Mouse (Mus musculus) kidney, embryonic 16.5 days (tissue): ENCODE data around the gene Ezr. TPM values are rescaled to one million over a fixed set of nuclear protein-coding genes. Genes with fewer than 3 reads are reported as not detected.
"Not testable (repeated sequence)": the region's sequence is repeated elsewhere in the genome, so short reads cannot be mapped to it uniquely, and the experiment has no call there.

Experiments used
- ATAC-seq: fragments of 200-750 bp; cut with Nextera tagmentation; 2 replicates; pipeline ENCODE4 v1.8.0; 2017; ENCODE audit warnings: moderate TSS enrichment; ENCODE audit not compliant: low FRiP score, low TSS enrichment
- H3K27ac ChIP-seq: fragments of 300-500 bp; sonication (generic); 2 replicates; pipeline ENCODE4 v1.5.1; 2014; ENCODE audit warnings: low read length
- H3K27me3 ChIP-seq: fragments of 300-500 bp; sonication (generic); 2 replicates; pipeline ENCODE4 v1.6.1; 2014; ENCODE audit warnings: low read length, control low read depth, mixed read lengths; ENCODE audit not compliant: insufficient read depth
- H3K36me3 ChIP-seq: fragments of 300-500 bp; sonication (generic); 2 replicates; pipeline ENCODE4 v1.6.1; 2014; ENCODE audit warnings: low read length, control low read depth, mixed read lengths; ENCODE audit not compliant: insufficient read depth
- H3K4me1 ChIP-seq: fragments of 300-500 bp; sonication (generic); 2 replicates; pipeline ENCODE4 v1.6.1; 2014; ENCODE audit warnings: low read length, control low read depth, mixed read lengths; ENCODE audit not compliant: insufficient read depth
- H3K4me2 ChIP-seq: fragments of 300-500 bp; sonication (generic); replicated peaks from 2 replicates; pipeline ENCODE4 v1.6.1; 2014; ENCODE audit warnings: low read depth, low read length
- H3K4me3 ChIP-seq: fragments of 300-500 bp; sonication (generic); 2 replicates; pipeline ENCODE4 v1.5.1; 2014; ENCODE audit warnings: mild to moderate bottlenecking, low read length
- H3K9ac ChIP-seq: fragments of 300-500 bp; sonication (generic); replicated peaks from 2 replicates; pipeline ENCODE4 v1.6.1; 2014; ENCODE audit warnings: low read length
- H3K9me3 ChIP-seq: fragments of 300-500 bp; sonication (generic); 2 replicates; pipeline ENCODE4 v1.6.1; 2016; ENCODE audit warnings: low read length, control low read depth
- WGBS: fragments of 180-500 bp; shearing (Covaris S2); extraction: QIAGEN DNeasy Blood & Tissue Kit; methylation state at CpG from one replicate; pipeline ENCODE4 v1.1.7; 2014; 5-methylcytosine and 5-hydroxymethylcytosine counted together
- polyA plus RNA-seq: library from polyadenylated mRNA; unstranded; fragments of >200 nt; fragmentation: Nextera tagmentation; extraction: Ambion mirVana; gene quantifications from 2 replicates; pipeline ENCODE4 v1.2.1, GENCODE M21; 2015

Gene Ezr
- polyA plus RNA-seq, 1 experiment from 2014 or later: 248 TPM

GRCm38 (mm10) chr17:6732665-6733064 lies 49.9 kb downstream of the Ezr start:
- peaks cover 15% of the 10 kb centered on the region; the same call in 1 of the 2 replicates for H3K4me1 ChIP-seq
- H3K4me2 ChIP-seq: no peak overlapping the region
- no peak overlapping the region for H3K4me3 ChIP-seq
- peaks cover 1% of the 10 kb centered on the region; the same call in 1 of the 2 replicates for H3K36me3 ChIP-seq
- ATAC-seq: no peak
- WGBS: 92% methylated on average over 4 of the region's 4 CpGs
- no peak overlapping the region for H3K27ac ChIP-seq
- H3K9ac ChIP-seq: no peak overlapping the region
- no peaks in the 10 kb centered on the region for H3K27me3 ChIP-seq
- no peaks in the 10 kb centered on the region for H3K9me3 ChIP-seq

GRCm38 (mm10) chr17:6731634-6732033 lies 51.0 kb downstream of the Ezr start:
- Histone ChIP-seq H3K27ac (no peak overlapping the region), H3K36me3 (no peaks in the 10 kb centered on the region), H3K9me3 (no peaks in the 10 kb centered on the region), H3K4me1 (peaks cover 13% of the 10 kb centered on the region; the same call in 1 of the 2 replicates), H3K4me2 (no peak overlapping the region), H3K27me3 (no peaks in the 10 kb centered on the region), H3K4me3 (no peak overlapping the region), H3K9ac (no peak overlapping the region)
- 74% methylated on average over 12 of the region's 12 CpGs for WGBS
- ATAC-seq: no peak

DNA sequence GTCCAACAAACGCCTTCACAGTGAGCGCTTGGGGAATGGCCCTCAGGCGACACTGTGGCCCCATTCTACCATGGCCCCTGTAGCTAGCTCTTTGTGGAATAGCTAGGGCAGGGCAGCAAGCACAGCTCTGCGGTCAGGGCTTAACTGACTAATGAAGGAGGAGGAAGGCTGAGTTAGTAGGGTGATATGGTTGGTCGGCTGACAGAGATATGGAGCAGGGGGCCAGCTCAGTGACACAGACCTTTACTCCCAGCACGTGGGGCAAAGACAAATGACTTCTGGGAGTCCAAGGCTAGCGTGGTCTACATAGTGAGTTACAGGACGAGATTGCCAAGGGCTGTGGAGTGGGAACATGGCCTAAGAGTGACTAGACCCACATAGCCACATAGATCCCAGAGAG lies 51.5 kb downstream of the Ezr start:
- H3K4me2 ChIP-seq: no peak overlapping the region
- ATAC-seq: peak; percentile 28; the same call in 1 of the 2 replicates
- 0 out of 2 replicates have a peak, but pooled peaks cover 8% of the 10 kb centered on the region for H3K4me1 ChIP-seq
- H3K36me3 ChIP-seq: no peaks in the 10 kb centered on the region
- 57% methylated on average over 8 of the region's 8 CpGs for WGBS
- H3K4me3 ChIP-seq: no peak overlapping the region
- H3K27me3 ChIP-seq: no peaks in the 10 kb centered on the region
- H3K9ac ChIP-seq: no peak overlapping the region
- 0 out of 2 replicates have a peak overlapping the region, but pooled peaks have one; percentile 10 for H3K27ac ChIP-seq
- no peaks in the 10 kb centered on the region for H3K9me3 ChIP-seq

DNA sequence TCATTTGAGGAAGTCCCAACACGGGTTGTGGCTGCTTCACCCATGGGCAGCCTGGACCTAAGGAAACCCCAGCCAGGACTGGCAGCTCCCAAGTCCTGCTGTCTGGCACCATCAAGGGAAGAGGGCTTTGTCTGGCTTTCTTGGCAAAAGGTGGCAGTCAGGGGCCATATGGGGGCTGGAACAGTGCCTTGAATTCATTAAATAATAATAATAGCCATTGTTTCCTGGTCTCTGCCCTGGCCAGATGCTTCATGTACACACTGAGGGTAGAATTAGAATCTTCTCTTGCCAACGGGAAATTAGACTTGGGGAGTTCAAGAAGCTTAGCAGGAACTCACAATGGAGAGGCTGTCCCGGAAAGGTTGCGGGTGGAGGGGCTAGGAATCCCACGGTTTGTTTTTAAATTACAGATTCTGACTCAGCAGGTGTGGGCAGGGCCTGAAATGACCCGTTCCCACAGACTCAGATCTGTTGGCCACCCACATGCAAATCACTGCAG lies 53.3 kb downstream of the Ezr start:
- Histone ChIP-seq H3K4me1 (0 out of 2 replicates have a peak, but pooled peaks cover 8% of the 10 kb centered on the region), H3K36me3 (no peaks in the 10 kb centered on the region), H3K27me3 (no peaks in the 10 kb centered on the region), H3K27ac (peak overlapping the region; percentile 60), H3K9ac (no peak overlapping the region), H3K4me3 (no peak overlapping the region), H3K4me2 (no peak overlapping the region), H3K9me3 (no peaks in the 10 kb centered on the region)
- WGBS: 25% methylated on average over 6 of the region's 6 CpGs
- no peak for ATAC-seq

DNA sequence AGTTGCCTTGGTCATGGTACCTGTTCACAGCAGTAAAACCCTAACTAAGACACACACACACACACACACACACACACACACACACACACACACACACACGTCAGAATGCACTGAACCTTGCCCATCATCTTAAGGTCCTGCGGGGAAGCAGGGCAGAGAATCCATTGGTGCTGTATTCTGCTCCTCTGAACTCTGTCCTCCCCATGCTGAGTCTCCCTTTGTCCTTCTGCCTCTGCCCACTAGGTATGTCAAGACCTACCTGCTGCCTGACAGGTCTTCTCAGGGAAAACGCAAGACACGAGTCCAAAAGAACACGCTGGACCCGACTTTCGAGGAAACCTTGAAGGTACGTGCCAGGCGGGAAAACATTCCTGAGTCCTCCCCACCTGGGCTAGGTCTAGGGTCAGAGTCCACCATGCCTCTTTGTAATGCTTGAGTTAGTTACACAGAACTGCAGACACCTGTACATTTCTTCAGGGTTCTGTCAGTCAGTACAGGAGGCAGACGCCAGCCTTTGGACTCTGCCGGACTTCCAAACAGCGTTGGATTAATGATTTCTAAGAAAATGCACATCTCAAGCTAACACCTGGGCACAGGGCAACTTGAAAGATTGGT lies 54.5 kb downstream of the Ezr start:
- Histone ChIP-seq H3K27ac (peak overlapping the region; percentile 43; the same call in 1 of the 2 replicates), H3K4me1 (0 out of 2 replicates have a peak, but pooled peaks cover 8% of the 10 kb centered on the region), H3K4me2 (no peak overlapping the region), H3K9ac (no peak overlapping the region), H3K4me3 (no peak overlapping the region), H3K27me3 (no peaks in the 10 kb centered on the region), H3K9me3 (no peaks in the 10 kb centered on the region), H3K36me3 (no peaks in the 10 kb centered on the region)
- WGBS: 81% methylated on average over 12 of the region's 12 CpGs
- ATAC-seq: peak; percentile 94

DNA sequence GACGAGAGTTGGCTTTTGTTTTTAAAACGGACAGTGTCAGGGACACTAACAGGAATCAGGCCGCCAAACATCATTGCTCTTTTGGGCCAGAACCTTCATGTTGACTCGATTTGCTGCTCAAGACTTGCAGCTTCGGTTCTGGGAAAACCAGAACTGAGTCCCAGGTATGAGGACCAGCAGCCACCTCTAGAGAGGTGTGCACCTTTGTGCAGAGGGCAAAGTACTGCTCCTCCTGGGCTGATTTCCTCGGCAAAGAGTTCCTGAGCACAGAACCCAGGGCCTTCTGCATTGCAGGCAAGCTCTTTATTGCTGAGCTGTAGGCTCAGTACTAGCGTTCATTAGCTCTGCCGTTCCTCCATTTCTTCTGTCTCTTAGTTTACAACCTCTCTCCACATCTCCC lies 68.6 kb downstream of the Ezr start:
- not testable (repeated sequence) for H3K9me3 ChIP-seq, H3K4me1 ChIP-seq, H3K9ac ChIP-seq, H3K27me3 ChIP-seq, H3K4me2 ChIP-seq, H3K27ac ChIP-seq, H3K36me3 ChIP-seq, ATAC-seq, H3K4me3 ChIP-seq
- 62% methylated on average over 8 of the region's 8 CpGs for WGBS

DNA sequence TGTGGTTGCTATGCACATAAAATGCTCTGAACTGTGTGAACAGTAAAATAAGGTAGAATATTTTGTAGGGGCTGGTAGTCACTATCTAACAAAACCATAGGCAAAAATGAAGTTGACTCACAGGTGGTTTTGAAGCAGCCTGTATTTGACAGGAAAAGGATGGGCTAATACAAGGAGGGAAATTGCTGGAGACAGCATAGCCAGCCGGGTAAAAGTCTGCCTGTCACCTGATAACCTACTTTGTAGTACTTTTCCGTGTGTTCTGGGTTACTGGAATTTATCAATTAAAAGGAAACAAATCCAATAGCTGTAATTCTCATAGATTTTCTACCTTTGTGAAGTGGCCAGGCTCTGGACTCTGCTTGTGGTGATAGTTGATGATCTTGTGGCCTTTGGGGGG lies 69.1 kb downstream of the Ezr start:
- not testable (repeated sequence) for H3K27ac ChIP-seq, H3K9me3 ChIP-seq, H3K9ac ChIP-seq, H3K36me3 ChIP-seq, H3K4me1 ChIP-seq, H3K27me3 ChIP-seq, ATAC-seq, H3K4me2 ChIP-seq, H3K4me3 ChIP-seq
- WGBS: 83% methylated on average over 2 of the region's 2 CpGs

- not testable (repeated sequence) for H3K27me3 ChIP-seq, H3K4me2 ChIP-seq, H3K4me1 ChIP-seq, H3K9ac ChIP-seq, H3K36me3 ChIP-seq, H3K27ac ChIP-seq, H3K9me3 ChIP-seq, H3K4me3 ChIP-seq, ATAC-seq
- 82% methylated on average over 2 of the region's 2 CpGs for WGBS
Measured at GRCm38 (mm10) chr17:6708194-6708593, 74.4 kb downstream of the Ezr start.

DNA sequence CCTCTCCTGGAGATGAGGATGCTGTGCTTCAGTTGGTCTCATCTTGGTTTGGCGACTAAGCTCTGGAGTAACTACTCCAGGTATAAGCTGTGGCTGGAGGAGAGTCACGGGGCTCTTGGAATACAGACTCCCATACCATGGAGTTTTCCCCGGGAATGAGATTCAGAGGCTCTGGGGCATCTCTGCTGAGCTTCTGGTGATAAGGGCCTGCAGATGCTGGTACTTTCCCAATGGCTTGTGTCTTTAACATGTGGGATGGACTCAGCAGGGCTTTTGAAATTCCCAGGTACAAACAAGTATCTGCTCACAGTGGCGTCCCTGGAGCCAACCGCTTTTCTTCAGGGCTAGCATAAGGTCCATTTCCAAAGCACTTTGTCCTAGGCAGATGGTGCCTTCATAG lies 75.2 kb downstream of the Ezr start:
- not testable (repeated sequence) for H3K27me3 ChIP-seq, H3K4me3 ChIP-seq, H3K9ac ChIP-seq, H3K9me3 ChIP-seq, H3K36me3 ChIP-seq, ATAC-seq, H3K4me2 ChIP-seq, H3K27ac ChIP-seq, H3K4me1 ChIP-seq
- 92% methylated on average over 5 of the region's 5 CpGs for WGBS

- ATAC-seq, H3K4me1 ChIP-seq, H3K4me2 ChIP-seq, H3K9me3 ChIP-seq, H3K9ac ChIP-seq, H3K27me3 ChIP-seq, H3K4me3 ChIP-seq, H3K27ac ChIP-seq, H3K36me3 ChIP-seq: not testable (repeated sequence)
- WGBS: 79% methylated on average over 5 of the region's 5 CpGs
Measured at GRCm38 (mm10) chr17:6706448-6706847, 76.1 kb downstream of the Ezr start.
